Mouse (Mus musculus) layer of hippocampus, adult 11-12 months (tissue): ENCODE results near the gene Klhl4.

ENCODE experiments used
- DNase-seq: peaks from one replicate; pipeline ENCODE4 v3.0.0; 2022; ENCODE audit warnings: low spot score

The Klhl4 gene

GRCm38 (mm10) chrX:114473782-114474731, at the start of gene Klhl4:
TSS of gene Klhl4 (plus strand) at chrX:114474333.
- peak; percentile 5 for DNase-seq

GRCm38 (mm10) chrX:114484153-114484552, 10.0 kb downstream of the Klhl4 start:
- DNase-seq: no peak

- no peak for DNase-seq
Observed at GRCm38 (mm10) chrX:114486691-114487090, 12.6 kb downstream of the Klhl4 start.

- peak; percentile 5 for DNase-seq
Observed at GRCm38 (mm10) chrX:114558141-114558540, 84.0 kb downstream of the Klhl4 start.

GRCm38 (mm10) chrX:114582311-114582710, 108.2 kb downstream of the Klhl4 start:
- DNase-seq: no peak
